Comparison of ENCODE assay signal across 9 mouse cellular contexts in genomic region chr3:108297050-108297419, GRCm38 (mm10). TPM values are rescaled to one million over a fixed set of nuclear protein-coding genes. Genes with fewer than 3 reads are reported as not detected.
DNase-seq lines count a peak whose midpoint lies in the region; ATAC-seq and TF ChIP-seq lines count a peak whose summit lies in the region.
"Had no signal": no experiment of that assay in that cellular context is flagged by ENCODE, and none has a peak within 500 bp of the region (broad histone marks: within the 10 kb centered on the region; RNA-seq: fewer than 3 reads in every experiment).

No protein-coding gene starts in this region.

- H3K27me3 ChIP-seq in hindbrain, embryonic 10.5 days (ENCODE audit: insufficient read depth, poor library complexity, severe bottlenecking), result no peaks in the 10 kb centered on the region
- no peaks in the 10 kb centered on the region for H3K27me3 ChIP-seq in hindbrain, embryonic 11.5 days (ENCODE audit: control insufficient read depth, insufficient read depth, low read length)
- no peaks in the 10 kb centered on the region for H3K27me3 ChIP-seq in hindbrain, embryonic 15.5 days
- H3K27me3 ChIP-seq in midbrain, embryonic 14.5 days (ENCODE audit: control insufficient read depth, insufficient read depth, low read length), result no peaks in the 10 kb centered on the region

- no peak for ATAC-seq in hindbrain, embryonic 11.5 days (ENCODE audit: low FRiP score)
- no peak for ATAC-seq in hindbrain, embryonic 15.5 days (ENCODE audit: low FRiP score, low read depth)
- no peak for ATAC-seq in midbrain, embryonic 14.5 days (ENCODE audit: low FRiP score, low TSS enrichment)
- no peak for ATAC-seq in monocyte, adult 5-6 weeks (replicated peaks; ENCODE audit: insufficient number of reproducible peaks, low FRiP score, low TSS enrichment, poor library complexity, severe bottlenecking)

- DNase-seq in hindbrain, embryonic 10.5 days (ENCODE audit: low spot score), result no peak
- DNase-seq in hindbrain, embryonic 11.5 days (ENCODE audit: low spot score), result no peak
- DNase-seq in midbrain, embryonic 14.5 days, result no peak
- no peak for DNase-seq in urinary bladder, adult 18-20 months (ENCODE audit: low spot score in 2 of 2)
- no peak for DNase-seq in thymus, postnatal 10 days (ENCODE audit: low spot score in 2 of 2)

- 74% methylated on average over 7 of the region's 7 CpGs for WGBS in hindbrain, embryonic 10.5 days
- WGBS in hindbrain, embryonic 11.5 days, result 75% methylated on average over 7 of the region's 7 CpGs
- WGBS in hindbrain, embryonic 15.5 days, result 63% methylated on average over 7 of the region's 7 CpGs
- WGBS in midbrain, embryonic 14.5 days, result 74% methylated on average over 7 of the region's 7 CpGs

- peaks cover 51% of the 10 kb centered on the region for H3K4me1 ChIP-seq in hindbrain, embryonic 10.5 days (replicated peaks)
- peaks cover 5% of the 10 kb centered on the region for H3K4me1 ChIP-seq in hindbrain, embryonic 11.5 days (replicated peaks; ENCODE audit: control insufficient read depth, insufficient read depth, low read length)
- H3K4me1 ChIP-seq in cortical plate, adult 2 months (ENCODE audit: control insufficient read depth, insufficient read depth, low read length), result peaks cover 29% of the 10 kb centered on the region
- H3K4me1 ChIP-seq in hindbrain, embryonic 15.5 days (replicated peaks), result peaks cover 41% of the 10 kb centered on the region
- H3K4me1 ChIP-seq in midbrain, embryonic 14.5 days (ENCODE audit: control insufficient read depth, insufficient read depth, low read length), result peaks cover 32% of the 10 kb centered on the region

- TF ChIP-seq CTCF in cortical plate, adult 2 months (IDR thresholded peaks at IDR 0.05; ENCODE audit: extremely low read depth, insufficient read depth, low read length), result no peak

- H3K4me3 ChIP-seq in hindbrain, embryonic 10.5 days, result no peak overlapping the region
- no peak overlapping the region for H3K4me3 ChIP-seq in hindbrain, embryonic 11.5 days (ENCODE audit: low read depth, low read length)
- no peak overlapping the region for H3K4me3 ChIP-seq in cortical plate, adult 2 months (ENCODE audit: insufficient read depth, low read length)
- no peak overlapping the region for H3K4me3 ChIP-seq in hindbrain, embryonic 15.5 days
- no peak overlapping the region for H3K4me3 ChIP-seq in midbrain, embryonic 14.5 days (replicated peaks; ENCODE audit: low read depth, low read length)

- H3K27ac ChIP-seq in hindbrain, embryonic 10.5 days, result peak overlapping the region; percentile 81
- no peak overlapping the region for H3K27ac ChIP-seq in hindbrain, embryonic 11.5 days (ENCODE audit: low read depth, low read length)
- peak overlapping the region; percentile 96 for H3K27ac ChIP-seq in cortical plate, adult 2 months (ENCODE audit: insufficient read depth, low read length)
- peak overlapping the region; percentile 58 for H3K27ac ChIP-seq in hindbrain, embryonic 15.5 days (replicated peaks)
- peak overlapping the region; percentile 72 for H3K27ac ChIP-seq in midbrain, embryonic 14.5 days (replicated peaks; ENCODE audit: low read depth, low read length)

- no peak for TF ChIP-seq POLR2A in cortical plate, adult 2 months (IDR thresholded peaks at IDR 0.05; ENCODE audit: extremely low read depth, insufficient read depth, low read length)

- H3K4me2 ChIP-seq in hindbrain, embryonic 11.5 days (replicated peaks; ENCODE audit: low read depth, low read length), result no peak overlapping the region
- H3K4me2 ChIP-seq in hindbrain, embryonic 15.5 days, result no peak overlapping the region
- H3K4me2 ChIP-seq in midbrain, embryonic 14.5 days (ENCODE audit: low read length), result no peak overlapping the region

- H3K9ac ChIP-seq in hindbrain, embryonic 11.5 days (ENCODE audit: low read depth, low read length), result no peak overlapping the region
- H3K9ac ChIP-seq in hindbrain, embryonic 15.5 days, result no peak overlapping the region
- 0 out of 2 replicates have a peak overlapping the region, but pooled peaks have one; percentile 36 for H3K9ac ChIP-seq in midbrain, embryonic 14.5 days (replicated peaks; ENCODE audit: low read length)

- H3K9me3 ChIP-seq in hindbrain, embryonic 10.5 days, result no peaks in the 10 kb centered on the region
- H3K9me3 ChIP-seq in hindbrain, embryonic 11.5 days (ENCODE audit: control insufficient read depth, low read length), result no peaks in the 10 kb centered on the region
- H3K9me3 ChIP-seq in hindbrain, embryonic 15.5 days, result no peaks in the 10 kb centered on the region
- no peaks in the 10 kb centered on the region for H3K9me3 ChIP-seq in midbrain, embryonic 14.5 days (ENCODE audit: control insufficient read depth, low read length)
- H3K9me3 ChIP-seq: G1E had no signal

- no peaks in the 10 kb centered on the region; the same call in 1 of the 2 replicates for H3K36me3 ChIP-seq in hindbrain, embryonic 10.5 days
- H3K36me3 ChIP-seq in hindbrain, embryonic 11.5 days (ENCODE audit: control insufficient read depth, insufficient read depth, low read length), result no peaks in the 10 kb centered on the region
- H3K36me3 ChIP-seq in hindbrain, embryonic 15.5 days, result no peaks in the 10 kb centered on the region
- no peaks in the 10 kb centered on the region for H3K36me3 ChIP-seq in midbrain, embryonic 14.5 days (ENCODE audit: control insufficient read depth, insufficient read depth, low read length)
- H3K36me3 ChIP-seq: G1E had no signal

RNA-seq across cellular contexts. Expression of gene Sort1, which starts 13.2 kb away (rescaled TPM):
- polyA plus RNA-seq in hindbrain, embryonic 10.5 days (2016; fragmentation: Nextera tagmentation; extraction: Ambion mirVana), result 15.9 and 19.7 TPM in 2 replicates
- 20.2 and 27.5 TPM in 2 replicates for polyA plus RNA-seq in hindbrain, embryonic 11.5 days (2014; fragmentation: Nextera tagmentation; extraction: Ambion mirVana)
- polyA plus RNA-seq in cortical plate, adult 2 months (2012; rRNA removed), result 197 and 198 TPM in 2 replicates
- 18.8 and 20.8 TPM in 2 replicates for polyA plus RNA-seq in hindbrain, embryonic 15.5 days (2015; fragmentation: Nextera tagmentation; extraction: Ambion mirVana)
- 23.4 and 28.6 TPM in 2 replicates for polyA plus RNA-seq in midbrain, embryonic 14.5 days (2014; fragmentation: Nextera tagmentation; extraction: Ambion mirVana)
- total RNA-seq in monocyte, adult 5-6 weeks (2017), result 31.6 to 35.5 TPM (median 32.1 TPM) in 3 replicates

RNA-seq across cellular contexts. Expression of gene Psma5, which starts 40.3 kb away (rescaled TPM):
- 296 and 335 TPM in 2 replicates for polyA plus RNA-seq in hindbrain, embryonic 10.5 days (2016; fragmentation: Nextera tagmentation; extraction: Ambion mirVana)
- 275 and 296 TPM in 2 replicates for polyA plus RNA-seq in hindbrain, embryonic 11.5 days (2014; fragmentation: Nextera tagmentation; extraction: Ambion mirVana)
- 114 and 121 TPM in 2 replicates for polyA plus RNA-seq in cortical plate, adult 2 months (2012; rRNA removed)
- 237 and 247 TPM in 2 replicates for polyA plus RNA-seq in hindbrain, embryonic 15.5 days (2015; fragmentation: Nextera tagmentation; extraction: Ambion mirVana)
- 249 and 256 TPM in 2 replicates for polyA plus RNA-seq in midbrain, embryonic 14.5 days (2014; fragmentation: Nextera tagmentation; extraction: Ambion mirVana)
- total RNA-seq in monocyte, adult 5-6 weeks (2017), result 137 to 139 TPM (median 138 TPM) in 3 replicates
